Mouse (Mus musculus) cerebellum, adult (tissue): Measurements from ENCODE around the gene Gm49416.
"Not testable (repeated sequence)": the region's sequence is repeated elsewhere in the genome, so short reads cannot be mapped to it uniquely, and the experiment has no call there.

Source experiments
- ATAC-seq: cut with Nextera tagmentation; 2 replicates; pipeline ENCODE4 v1.9.2; 2017; ENCODE audit warnings: mild to moderate bottlenecking, moderate library complexity, mixed read lengths; ENCODE audit not compliant: insufficient number of reproducible peaks, low FRiP score, low TSS enrichment

The Gm49416 gene

GRCm38 (mm10) chr19:8888511-8889385, at the start of gene Gm49416, which contains the start of gene 1810009A15Rik:
Gm49416 (plus strand) TSS chr19:8888926.
1810009A15Rik (plus strand) TSS chr19:8888853.
- ATAC-seq: peak; percentile 94

- ATAC-seq: peak; percentile 80
These were observed 49.4 kb upstream of the Gm49416 start, which contains the start of gene Gng3 for GRCm38 (mm10) chr19:8839103-8839907. Gng3 (minus strand) TSS chr19:8839194.

- ATAC-seq: peak; percentile 71
These were observed 48.6 kb upstream of the Gm49416 start for GRCm38 (mm10) chr19:8839908-8840791.

GRCm38 (mm10) chr19:8841012-8841411, 47.7 kb upstream of the Gm49416 start:
- no peak for ATAC-seq

- no peak for ATAC-seq
These were observed 45.8 kb upstream of the Gm49416 start for GRCm38 (mm10) chr19:8842961-8843360.

- no peak for ATAC-seq
These were observed 44.2 kb upstream of the Gm49416 start for GRCm38 (mm10) chr19:8844371-8845129.

- no peak for ATAC-seq
These were observed 40.4 kb upstream of the Gm49416 start for GRCm38 (mm10) chr19:8848356-8848755.

GRCm38 (mm10) chr19:8850402-8850901, 38.3 kb upstream of the Gm49416 start, which contains the start of gene Lrrn4cl:
Lrrn4cl (plus strand) TSS chr19:8850768.
- no peak for ATAC-seq

GRCm38 (mm10) chr19:8851639-8852038, 37.1 kb upstream of the Gm49416 start:
- no peak for ATAC-seq

GRCm38 (mm10) chr19:8852236-8852928, 36.3 kb upstream of the Gm49416 start:
- ATAC-seq: no peak

- no peak for ATAC-seq
These were observed 35.6 kb upstream of the Gm49416 start for GRCm38 (mm10) chr19:8853117-8853516.

- ATAC-seq: no peak
These were observed 31.0 kb upstream of the Gm49416 start for GRCm38 (mm10) chr19:8857689-8858088.

GRCm38 (mm10) chr19:8859018-8859417, 29.7 kb upstream of the Gm49416 start:
- ATAC-seq: no peak

GRCm38 (mm10) chr19:8864265-8864664, 24.5 kb upstream of the Gm49416 start:
- no peak for ATAC-seq

- ATAC-seq: not testable (repeated sequence)
These were observed 18.3 kb upstream of the Gm49416 start for GRCm38 (mm10) chr19:8870381-8870780.

- ATAC-seq: no peak
These were observed 17.9 kb upstream of the Gm49416 start for GRCm38 (mm10) chr19:8870838-8871237.

GRCm38 (mm10) chr19:8871267-8872186, 17.2 kb upstream of the Gm49416 start, which contains the start of gene Ubxn1:
Ubxn1 (plus strand) TSS chr19:8871496.
- peak; percentile 89 for ATAC-seq
